Comparison of ENCODE assay signal across 8 mouse cellular contexts in genomic region chr4:100188201-100188699, GRCm38 (mm10).
DNase-seq lines count a peak whose midpoint lies in the region; ATAC-seq and TF ChIP-seq lines count a peak whose summit lies in the region.
"Had no signal": no experiment of that assay in that cellular context is flagged by ENCODE, and none has a peak within 500 bp of the region (broad histone marks: within the 10 kb centered on the region; RNA-seq: fewer than 3 reads in every experiment).

No protein-coding gene starts in this region.

- H3K4me1 ChIP-seq in heart, embryonic 16.5 days (ENCODE audit: control insufficient read depth, insufficient read depth, low read length), result peaks cover 30% of the 10 kb centered on the region

- ATAC-seq in Patski, result peak; percentile 95
- 0 out of 2 replicates have a peak, but pooled peaks have one; percentile 36 for ATAC-seq in common myeloid progenitor, adult 5-6 weeks (replicated peaks; ENCODE audit: low read depth, poor library complexity, severe bottlenecking)
- ATAC-seq in heart, embryonic 16.5 days (replicated peaks; ENCODE audit: extremely low read depth, insufficient read depth, low FRiP score), result peak; percentile 76
- ATAC-seq in activated CD4-positive, CD25-positive, alpha-beta regulatory T cell, adult 4 months, result no peak

- no peaks in the 10 kb centered on the region for H3K27me3 ChIP-seq in Patski
- no peaks in the 10 kb centered on the region for H3K27me3 ChIP-seq in heart, embryonic 16.5 days (ENCODE audit: control insufficient read depth, insufficient read depth, low read length)
- H3K27me3 ChIP-seq: neural tube, embryonic 13.5 days had no signal

- H3K4me2 ChIP-seq in heart, embryonic 16.5 days (ENCODE audit: low read depth, low read length), result peak overlapping the region; percentile 34
- H3K4me2 ChIP-seq: neural tube, embryonic 13.5 days had no signal

- POLR2A ChIA-PET in Patski (lab: Charles Lee), result interaction anchor here (1.4 to 1.5 kb wide), 2 partner anchors 28 to 30 kb away, joined by 3 to 4 read pairs; no protein-coding TSS in a partner anchor

- in situ Hi-C loops in Patski (cut with MboI; ENCODE audit: low pct_unique_long_range_greater_than_20kb), result loop anchor here (5.0 kb wide), 1 partner anchor 91 kb away; the partner anchor contains the start of gene Ror1

- no peak for TF ChIP-seq CTCF in Patski (IDR thresholded peaks at IDR 0.05)

- H3K36me3 ChIP-seq in heart, embryonic 16.5 days (ENCODE audit: control insufficient read depth, insufficient read depth), result no peaks in the 10 kb centered on the region
- H3K36me3 ChIP-seq: neural tube, embryonic 13.5 days had no signal

- 10% methylated on average over 4 of the region's 4 CpGs for WGBS in heart, embryonic 16.5 days

- CTCF ChIA-PET in Patski (lab: Charles Lee), result no interaction called here

- H3K9me3 ChIP-seq in heart, embryonic 16.5 days (replicated peaks; ENCODE audit: control insufficient read depth, low read length), result peaks cover 3% of the 10 kb centered on the region; the same call in 1 of the 2 replicates
- H3K9me3 ChIP-seq: neural tube, embryonic 13.5 days had no signal

- H3K27ac ChIP-seq in heart, embryonic 16.5 days (ENCODE audit: low read length), result peak overlapping the region; percentile 83
- H3K27ac ChIP-seq: neural tube, embryonic 13.5 days had no signal

- H3K4me3 ChIP-seq in heart, embryonic 16.5 days (ENCODE audit: low read length), result no peak overlapping the region
- H3K4me3 ChIP-seq: neural tube, embryonic 13.5 days had no signal

- DNase-seq in Patski (ENCODE audit: low read depth, low spot score), result peak; percentile 77
- DNase-seq in kidney, postnatal 14 days, result peak; percentile 44
- DNase-seq in yolk sac, embryonic 10.5 days (ENCODE audit: low spot score), result no peak
- DNase-seq in adrenal gland, adult 18-20 months (ENCODE audit: low spot score in 2 of 2), result no peak

- peak overlapping the region; percentile 43 for H3K9ac ChIP-seq in heart, embryonic 16.5 days (ENCODE audit: low read length)
- H3K9ac ChIP-seq: neural tube, embryonic 13.5 days had no signal

Comparison
In these comparisons a context has a peak if more than half of its experiments do, and no peak if none do; other contexts are left out.
1. DNase-seq: peak in Patski (single experiment) and kidney, postnatal 14 days (single experiment); none in yolk sac, embryonic 10.5 days (single experiment) and adrenal gland, adult 18-20 months (0 of 2).